Mouse (Mus musculus) olfactory bulb, adult 2 months (tissue): ENCODE results near the gene Dscam. TPM values are rescaled to one million over a fixed set of nuclear protein-coding genes. Genes with fewer than 3 reads are reported as not detected.

Source experiments
- H3K27ac ChIP-seq: fragments of 200-500 bp; 2 replicates; pipeline ENCODE4 v1.5.1; 2012; ENCODE audit warnings: low read depth, low read length; ENCODE audit not compliant: insufficient read depth
- H3K4me1 ChIP-seq: fragments of 200-500 bp; 2 replicates; pipeline ENCODE4 v1.6.1; 2012; ENCODE audit warnings: low read length; ENCODE audit not compliant: control insufficient read depth, insufficient read depth
- H3K4me3 ChIP-seq: fragments of 200-500 bp; 2 replicates; pipeline ENCODE4 v1.5.1; 2012; ENCODE audit warnings: mild to moderate bottlenecking, low read depth, low read length, moderate library complexity; ENCODE audit not compliant: insufficient read depth
- CTCF ChIP-seq: fragments of 200-500 bp; IDR thresholded peaks from 2 replicates; pipeline ENCODE4 v1.5.1; 2012; ENCODE audit warnings: low read depth, mild to moderate bottlenecking, low read length, moderate library complexity; ENCODE audit not compliant: insufficient read depth
- POLR2A ChIP-seq: fragments of 200-500 bp; IDR thresholded peaks from 2 replicates; pipeline ENCODE4 v1.6.1; 2012; ENCODE audit warnings: mild to moderate bottlenecking, low read depth, low read length, moderate library complexity; ENCODE audit not compliant: insufficient read depth
- WGBS: fragments of 180-500 bp; shearing (Covaris S2); methylation state at CpG from one replicate; pipeline ENCODE4 v1.1.7; 2018; 5-methylcytosine and 5-hydroxymethylcytosine counted together
- polyA plus RNA-seq: library from polyadenylated mRNA; stranded (reverse); fragments of >200 nt; gene quantifications from 2 replicates; pipeline ENCODE4 v1.2.4, GENCODE M21; 2012; ENCODE audit warnings: low replicate concordance; ENCODE audit not compliant: missing spikeins, insufficient read depth, insufficient read length

Gene Dscam
- polyA plus RNA-seq, 1 experiment, result 97.5 TPM

- WGBS, result 74% methylated on average over 10 of the region's 10 CpGs
- Histone ChIP-seq H3K4me1 (no peaks in the 10 kb centered on the region), H3K4me3 (no peak overlapping the region), H3K27ac (no peak overlapping the region)
- TF ChIP-seq POLR2A (no peak), CTCF (no peak)
Observed at GRCm38 (mm10) chr16:97135003-97135827, 35.3 kb downstream of the Dscam start.

DNA sequence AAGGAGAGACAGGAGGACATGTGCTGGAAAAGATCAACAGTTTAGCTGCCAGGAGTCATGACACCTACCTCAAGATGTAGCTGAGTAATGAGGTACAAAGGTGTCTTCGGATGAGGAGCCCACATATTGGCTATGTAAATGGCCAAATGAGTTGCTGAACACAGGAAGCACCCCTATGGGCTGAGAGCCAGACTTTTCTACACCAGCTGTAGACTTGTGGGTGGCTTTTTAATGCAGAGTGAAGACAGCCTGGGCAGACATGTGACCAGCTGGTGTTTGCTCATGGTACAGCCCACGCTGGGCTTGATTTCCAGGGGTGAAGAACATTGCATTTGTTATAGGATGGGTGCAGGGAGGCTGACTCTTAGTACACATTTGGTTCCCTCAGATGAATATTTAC, 43.3 kb downstream of the Dscam start:
- no peak overlapping the region for H3K27ac ChIP-seq
- no peak for TF ChIP-seq POLR2A
- no peak for TF ChIP-seq CTCF
- WGBS, result 31% methylated on average over 2 of the region's 2 CpGs
- H3K4me1 ChIP-seq, result peaks cover 3% of the 10 kb centered on the region; the same call in 1 of the 2 replicates
- no peak overlapping the region for H3K4me3 ChIP-seq

DNA sequence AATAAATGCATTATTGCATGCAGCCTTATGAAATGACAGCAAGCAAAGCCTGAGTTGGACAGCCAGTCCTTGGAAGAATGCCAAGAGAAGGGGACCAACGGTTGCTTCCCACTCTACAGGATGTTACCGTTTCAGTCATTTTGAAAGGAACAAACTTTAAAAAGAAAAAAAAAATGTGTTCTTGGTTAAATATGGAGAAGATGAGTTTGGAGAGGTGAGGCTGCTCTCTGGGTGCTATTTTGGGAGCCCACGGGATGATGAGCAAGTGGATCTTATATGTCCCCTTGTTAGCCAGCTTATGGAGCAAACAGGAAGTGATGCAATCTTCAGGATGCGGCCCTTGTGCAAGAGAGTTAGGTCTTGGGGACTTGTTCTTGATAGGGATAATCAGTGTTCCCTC, 60.5 kb downstream of the Dscam start:
- Histone ChIP-seq H3K4me3 (no peak overlapping the region), H3K4me1 (no peaks in the 10 kb centered on the region; the same call in 1 of the 2 replicates), H3K27ac (no peak overlapping the region)
- TF ChIP-seq POLR2A, result no peak
- no peak for TF ChIP-seq CTCF
- 55% methylated on average over 4 of the region's 4 CpGs for WGBS

- 73% methylated on average over 2 of the region's 2 CpGs for WGBS
- TF ChIP-seq CTCF (no peak), POLR2A (no peak)
- Histone ChIP-seq H3K27ac (no peak overlapping the region), H3K4me3 (no peak overlapping the region), H3K4me1 (no peaks in the 10 kb centered on the region; the same call in 1 of the 2 replicates)
Observed at GRCm38 (mm10) chr16:97105266-97105665, 65.3 kb downstream of the Dscam start.

GRCm38 (mm10) chr16:97103046-97103445, 67.5 kb downstream of the Dscam start:
- peaks cover 5% of the 10 kb centered on the region for H3K4me1 ChIP-seq
- WGBS, result 53% methylated on average over 2 of the region's 2 CpGs
- TF ChIP-seq CTCF, result no peak
- TF ChIP-seq POLR2A, result no peak
- H3K27ac ChIP-seq, result no peak overlapping the region
- no peak overlapping the region for H3K4me3 ChIP-seq

DNA sequence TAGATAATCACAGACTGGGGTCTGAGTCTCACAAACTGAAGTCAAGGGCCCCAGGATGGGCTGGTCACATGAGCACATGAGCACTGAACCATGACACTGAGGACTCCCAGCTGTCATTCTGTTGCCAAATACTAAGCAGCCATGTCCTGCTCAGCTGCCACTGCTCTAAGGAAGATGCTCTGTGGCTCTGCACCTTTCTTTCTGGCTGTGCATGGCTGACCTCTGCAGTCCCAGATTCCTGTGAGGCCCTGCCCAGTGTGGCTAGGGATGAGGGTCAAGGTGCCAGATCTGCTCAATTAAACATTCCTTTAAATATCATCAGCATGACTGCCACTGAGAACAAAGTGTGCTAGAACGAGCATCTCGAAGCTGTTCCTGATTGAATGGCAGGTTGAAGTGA, 70.5 kb downstream of the Dscam start:
- H3K4me1 ChIP-seq, result peaks cover 12% of the 10 kb centered on the region
- no peak overlapping the region for H3K27ac ChIP-seq
- no peak overlapping the region for H3K4me3 ChIP-seq
- WGBS, result 64% methylated on average over 2 of the region's 2 CpGs
- TF ChIP-seq CTCF (no peak), POLR2A (no peak)

GRCm38 (mm10) chr16:97098508-97098907, 72.0 kb downstream of the Dscam start:
- 49% methylated on average over 5 of the region's 5 CpGs for WGBS
- TF ChIP-seq POLR2A (no peak), CTCF (no peak)
- Histone ChIP-seq H3K27ac (no peak overlapping the region), H3K4me1 (peaks cover 12% of the 10 kb centered on the region), H3K4me3 (no peak overlapping the region)

GRCm38 (mm10) chr16:97096709-97097108, 73.8 kb downstream of the Dscam start:
- Histone ChIP-seq H3K4me1 (peaks cover 12% of the 10 kb centered on the region), H3K27ac (no peak overlapping the region), H3K4me3 (no peak overlapping the region)
- 60% methylated on average over 2 of the region's 2 CpGs for WGBS
- TF ChIP-seq CTCF (no peak), POLR2A (no peak)

GRCm38 (mm10) chr16:97095496-97095895, 75.1 kb downstream of the Dscam start:
- H3K27ac ChIP-seq, result no peak overlapping the region
- no peak overlapping the region for H3K4me3 ChIP-seq
- 98% methylated on average over 1 of the region's 1 CpGs for WGBS
- H3K4me1 ChIP-seq, result peaks cover 12% of the 10 kb centered on the region
- TF ChIP-seq CTCF, result no peak
- TF ChIP-seq POLR2A, result no peak
